Mouse (Mus musculus): ENCODE results near the gene Glrx3. TPM values are rescaled to one million over a fixed set of nuclear protein-coding genes. Genes with fewer than 3 reads are reported as not detected.

The Glrx3 gene
- total and polyA plus RNA-seq, 3 experiments: 182 to 372 (median 279) TPM

DNA sequence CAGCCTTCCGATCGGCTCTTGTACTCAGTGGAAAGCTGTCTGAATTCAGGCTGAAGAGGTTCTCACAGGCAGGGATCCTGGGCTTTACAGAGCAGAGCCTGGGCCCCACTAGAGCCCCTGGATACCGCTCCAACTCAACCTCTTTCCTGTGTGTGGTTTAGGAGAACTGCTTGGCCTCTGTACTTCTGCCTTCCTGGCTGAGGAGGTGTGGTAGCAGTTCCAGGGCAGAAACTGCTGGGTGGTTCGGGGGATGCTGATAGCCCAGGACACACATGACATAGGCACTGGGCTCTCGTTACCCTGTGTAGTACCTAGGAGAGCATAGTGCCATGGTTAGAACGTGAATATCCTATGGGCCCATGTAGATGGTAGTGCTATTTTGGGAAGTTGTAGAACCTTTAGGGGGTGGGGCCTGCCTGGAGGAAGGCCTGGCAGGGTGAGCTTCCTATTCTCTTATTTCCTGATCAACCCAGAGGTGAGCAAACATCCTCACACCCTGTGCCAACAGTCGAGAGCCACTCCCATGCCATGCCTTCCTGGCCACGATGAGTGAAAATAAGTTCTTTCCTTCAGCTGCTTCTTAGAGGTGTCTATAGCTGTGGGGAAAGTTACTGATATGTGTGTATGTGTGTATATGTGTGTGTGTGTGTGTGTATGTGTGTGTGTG lies 55.0 kb downstream of the Glrx3 start:
- in situ Hi-C loops (cut with MboI; ENCODE audit: low pct_ligation_motif_present, low pct_unique_long_range_greater_than_20kb, low sequenced_read_pairs): loop anchor here (25.0 kb wide), 2 partner anchors 945 to 1345 kb away; partner anchors contain the start of genes Mapk1ip1 and Ppp2r2d
- DNase-seq (ENCODE audit: extremely low read depth): no peak
- Histone ChIP-seq H3K4me2 (ENCODE audit: insufficient read depth, low read depth, poor library complexity, severe bottlenecking) (no peak overlapping the region), H3K36me3 (replicated peaks in 1 of 2; ENCODE audit: control insufficient read depth in 1 of 2, insufficient read depth in 1 of 2, low read length in 1 of 2) (no peaks in the 10 kb centered on the region), H3K4me3 (replicated peaks in 1 of 3; ENCODE audit: low read depth in 2 of 3, low read length in 2 of 3, poor library complexity in 1 of 3) (no peak overlapping the region), H3K79me2 (replicated peaks; ENCODE audit: control insufficient read depth, extremely low read depth, insufficient read depth, poor library complexity, severe bottlenecking) (no peaks in the 10 kb centered on the region), H3K27me3 (replicated peaks) (peaks cover 90% of the 10 kb centered on the region), H3K9me3 (replicated peaks; ENCODE audit: low read length) (peaks cover 7% of the 10 kb centered on the region), H3K4me1 (ENCODE audit: control insufficient read depth in 1 of 2, insufficient read depth in 2 of 2) (no peaks in the 10 kb centered on the region), H3K27ac (ENCODE audit: insufficient read depth, low read depth) (no peak overlapping the region), H3K9ac (ENCODE audit: insufficient read depth, low read depth) (no peak overlapping the region)
- dilution Hi-C loops (cut with MboI; ENCODE audit: extremely low pct_ligation_motif_present, extremely low pct_unique_long_range_greater_than_20kb, low sequenced_read_pairs): no loop called here
- TF ChIP-seq CHD1 (IDR thresholded peaks at IDR 0.05; ENCODE audit: low read depth, low read length) (no peak), MAZ (IDR thresholded peaks at IDR 0.05; ENCODE audit: low read depth, low read length) (no peak), MEF2A (IDR thresholded peaks at IDR 0.05; ENCODE audit: borderline replicate concordance, low read depth, low read length) (no peak), MYC (IDR thresholded peaks at IDR 0.05; ENCODE audit: low read depth, low read length) (no peak), CTCF (conservative IDR thresholded peaks at IDR 0.05 in 1 of 2, IDR thresholded peaks at IDR 0.05 in 1 of 2; ENCODE audit: low read depth in 2 of 2, low read length in 2 of 2) (no peak), TBP (conservative IDR thresholded peaks at IDR 0.05; ENCODE audit: low read depth, low read length) (no peak), USF1 (IDR thresholded peaks at IDR 0.05; ENCODE audit: low read depth, low read length) (no peak), GABPA (IDR thresholded peaks at IDR 0.05; ENCODE audit: insufficient replicate concordance, low read depth, low read length) (no peak), SMC3 (IDR thresholded peaks at IDR 0.05; ENCODE audit: low read depth, low read length) (no peak), JUN (IDR thresholded peaks at IDR 0.05; ENCODE audit: insufficient read depth, low read depth, low read length) (no peak), POLR2AphosphoS2 (IDR thresholded peaks at IDR 0.05; ENCODE audit: low read depth, low read length) (no peak), UBTF (IDR thresholded peaks at IDR 0.05; ENCODE audit: low read depth, low read length) (no peak), SIN3A (IDR thresholded peaks at IDR 0.05; ENCODE audit: low read length) (no peak), ZMIZ1 (IDR thresholded peaks at IDR 0.05; ENCODE audit: low read depth, low read length) (no peak), MAFK (IDR thresholded peaks at IDR 0.05; ENCODE audit: insufficient replicate concordance, low read length) (no peak), ZC3H11A (IDR thresholded peaks at IDR 0.05; ENCODE audit: low read depth, low read length) (no peak)

DNA sequence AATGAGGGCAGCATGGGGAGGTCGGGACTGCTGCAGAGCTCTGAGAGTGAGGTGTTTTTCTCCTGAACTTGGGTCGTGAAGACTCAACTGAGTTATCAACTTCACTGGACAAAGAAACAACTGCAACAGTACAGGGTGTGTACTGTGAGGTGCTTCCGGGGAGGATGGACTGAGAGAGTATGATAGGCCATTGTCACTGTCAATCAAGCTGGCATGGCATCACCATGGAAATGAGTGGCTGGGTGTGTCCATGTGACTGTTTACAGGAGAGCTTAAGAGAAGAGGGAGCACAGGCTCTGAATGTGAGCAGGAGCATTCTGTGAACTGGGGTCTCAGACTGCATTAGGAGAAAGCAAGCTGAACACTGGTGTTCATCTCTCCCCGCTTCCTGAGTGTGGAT lies 61.3 kb downstream of the Glrx3 start:
- Histone ChIP-seq H3K9me3 (replicated peaks; ENCODE audit: low read length) (peaks cover 7% of the 10 kb centered on the region), H3K4me2 (ENCODE audit: insufficient read depth, low read depth, poor library complexity, severe bottlenecking) (no peak overlapping the region), H3K4me1 (ENCODE audit: control insufficient read depth in 1 of 2, insufficient read depth in 2 of 2) (no peaks in the 10 kb centered on the region), H3K4me3 (replicated peaks in 1 of 3; ENCODE audit: low read depth in 2 of 3, low read length in 2 of 3, poor library complexity in 1 of 3) (no peak overlapping the region), H3K27ac (ENCODE audit: insufficient read depth, low read depth) (no peak overlapping the region), H3K9ac (ENCODE audit: insufficient read depth, low read depth) (no peak overlapping the region), H3K36me3 (replicated peaks in 1 of 2; ENCODE audit: control insufficient read depth in 1 of 2, insufficient read depth in 1 of 2, low read length in 1 of 2) (no peaks in the 10 kb centered on the region), H3K79me2 (replicated peaks; ENCODE audit: control insufficient read depth, extremely low read depth, insufficient read depth, poor library complexity, severe bottlenecking) (no peaks in the 10 kb centered on the region), H3K27me3 (replicated peaks) (peaks cover 77% of the 10 kb centered on the region)
- dilution Hi-C loops (cut with MboI; ENCODE audit: extremely low pct_ligation_motif_present, extremely low pct_unique_long_range_greater_than_20kb, low sequenced_read_pairs): no loop called here
- DNase-seq (ENCODE audit: extremely low read depth): no peak
- TF ChIP-seq RCOR1 (conservative IDR thresholded peaks at IDR 0.05; ENCODE audit: low read depth, low read length) (no peak), JUND (conservative IDR thresholded peaks at IDR 0.05; ENCODE audit: low read depth, low read length) (no peak), POLR2AphosphoS2 (IDR thresholded peaks at IDR 0.05; ENCODE audit: low read depth, low read length) (no peak), GABPA (IDR thresholded peaks at IDR 0.05; ENCODE audit: insufficient replicate concordance, low read depth, low read length) (no peak), TCF12 (IDR thresholded peaks at IDR 0.05; ENCODE audit: low read depth, low read length) (no peak), ETS1 (conservative IDR thresholded peaks at IDR 0.05; ENCODE audit: low read depth, low read length) (no peak), UBTF (IDR thresholded peaks at IDR 0.05; ENCODE audit: low read depth, low read length) (no peak), EP300 (IDR thresholded peaks at IDR 0.05; ENCODE audit: low read length) (no peak), JUN (IDR thresholded peaks at IDR 0.05; ENCODE audit: insufficient read depth, low read depth, low read length) (no peak), TBP (conservative IDR thresholded peaks at IDR 0.05; ENCODE audit: low read depth, low read length) (no peak), ELF1 (IDR thresholded peaks at IDR 0.05; ENCODE audit: low read depth, low read length) (no peak), HCFC1 (IDR thresholded peaks at IDR 0.05; ENCODE audit: low read depth, low read length) (no peak), IRF4 (IDR thresholded peaks at IDR 0.05; ENCODE audit: low read depth, low read length) (no peak), SMC3 (IDR thresholded peaks at IDR 0.05; ENCODE audit: low read depth, low read length) (no peak), NELFE (IDR thresholded peaks at IDR 0.05; ENCODE audit: low read depth, low read length) (no peak), PAX5 (IDR thresholded peaks at IDR 0.05; ENCODE audit: low read length) (no peak), USF1 (IDR thresholded peaks at IDR 0.05; ENCODE audit: low read depth, low read length) (no peak)
- in situ Hi-C loops (cut with MboI; ENCODE audit: low pct_ligation_motif_present, low pct_unique_long_range_greater_than_20kb, low sequenced_read_pairs): loop anchor here (25.0 kb wide), 2 partner anchors 939 to 1339 kb away; partner anchors contain the start of genes Mapk1ip1 and Ppp2r2d

Measured in CH12.LX (cell line).